Mouse (Mus musculus): ENCODE results near the gene Spns3. TPM values are rescaled to one million over a fixed set of nuclear protein-coding genes. Genes with fewer than 3 reads are reported as not detected.

Gene Spns3
- polyA plus RNA-seq, 1 experiment from 2014 or later, result 0.10 TPM

- ATAC-seq, result no peak
These were observed 28.2 kb upstream of the Spns3 start for GRCm38 (mm10) chr11:72578471-72578870.

GRCm38 (mm10) chr11:72576466-72577351 lies 26.4 kb upstream of the Spns3 start:
- Histone ChIP-seq H3K36me3 (ENCODE audit: control insufficient read depth, insufficient read depth, low read length) (no peaks in the 10 kb centered on the region), H3K9ac (ENCODE audit: low read length) (peak overlapping the region; percentile 58), H3K4me3 (ENCODE audit: low read depth, low read length) (peak overlapping the region; percentile 24), H3K4me1 (ENCODE audit: control insufficient read depth, insufficient read depth, low read length) (0 out of 2 replicates have a peak, but pooled peaks cover 7% of the 10 kb centered on the region), H3K27me3 (replicated peaks; ENCODE audit: control insufficient read depth, insufficient read depth, low read length) (no peaks in the 10 kb centered on the region), H3K4me2 (ENCODE audit: low read length) (peak overlapping the region; percentile 57), H3K9me3 (replicated peaks; ENCODE audit: control insufficient read depth, low read length) (no peaks in the 10 kb centered on the region), H3K27ac (ENCODE audit: low read depth, low read length) (peak overlapping the region; percentile 65; the same call in 1 of the 2 replicates)
- ATAC-seq (peak; percentile 61), DNase-seq (ENCODE audit: low spot score) (peak; percentile 72)
- 2% methylated on average over 24 of the region's 24 CpGs for WGBS

More at GRCm38 (mm10) chr11:72578471-72578870, 28.2 kb upstream of the Spns3 start:
- Histone ChIP-seq H3K4me1 (ENCODE audit: control insufficient read depth, insufficient read depth, low read length) (0 out of 2 replicates have a peak, but pooled peaks cover 7% of the 10 kb centered on the region), H3K4me3 (ENCODE audit: low read depth, low read length) (no peak overlapping the region), H3K36me3 (ENCODE audit: control insufficient read depth, insufficient read depth, low read length) (no peaks in the 10 kb centered on the region), H3K27ac (ENCODE audit: low read depth, low read length) (no peak overlapping the region), H3K4me2 (ENCODE audit: low read length) (no peak overlapping the region), H3K9me3 (replicated peaks; ENCODE audit: control insufficient read depth, low read length) (no peaks in the 10 kb centered on the region), H3K27me3 (replicated peaks; ENCODE audit: control insufficient read depth, insufficient read depth, low read length) (no peaks in the 10 kb centered on the region), H3K9ac (ENCODE audit: low read length) (no peak overlapping the region)
- no peak for DNase-seq (ENCODE audit: low spot score)
- 86% methylated on average over 4 of the region's 4 CpGs for WGBS

- Histone ChIP-seq H3K36me3 (ENCODE audit: control insufficient read depth, insufficient read depth, low read length) (no peaks in the 10 kb centered on the region), H3K9ac (ENCODE audit: low read length) (peak overlapping the region; percentile 58; the same call in 1 of the 2 replicates), H3K27ac (ENCODE audit: low read depth, low read length) (0 out of 2 replicates have a peak overlapping the region, but pooled peaks have one; percentile 65), H3K4me2 (ENCODE audit: low read length) (peak overlapping the region; percentile 57), H3K27me3 (replicated peaks; ENCODE audit: control insufficient read depth, insufficient read depth, low read length) (no peaks in the 10 kb centered on the region), H3K4me1 (ENCODE audit: control insufficient read depth, insufficient read depth, low read length) (0 out of 2 replicates have a peak, but pooled peaks cover 7% of the 10 kb centered on the region), H3K9me3 (replicated peaks; ENCODE audit: control insufficient read depth, low read length) (no peaks in the 10 kb centered on the region), H3K4me3 (ENCODE audit: low read depth, low read length) (no peak overlapping the region)
- ATAC-seq, result no peak
- 17% methylated on average over 7 of the region's 7 CpGs for WGBS
- no peak for DNase-seq (ENCODE audit: low spot score)
These were observed 25.8 kb upstream of the Spns3 start for GRCm38 (mm10) chr11:72576111-72576465.

- H3K36me3 ChIP-seq (ENCODE audit: control insufficient read depth, insufficient read depth, low read length), result no peaks in the 10 kb centered on the region
- no peak overlapping the region for H3K27ac ChIP-seq (ENCODE audit: low read depth, low read length)
- ATAC-seq, result no peak
- H3K4me3 ChIP-seq (ENCODE audit: low read depth, low read length), result no peak overlapping the region
- H3K4me1 ChIP-seq (ENCODE audit: control insufficient read depth, insufficient read depth, low read length), result 0 out of 2 replicates have a peak, but pooled peaks cover 7% of the 10 kb centered on the region
- 100% methylated on average over 1 of the region's 1 CpGs for WGBS
- H3K27me3 ChIP-seq (replicated peaks; ENCODE audit: control insufficient read depth, insufficient read depth, low read length), result no peaks in the 10 kb centered on the region
- H3K9me3 ChIP-seq (replicated peaks; ENCODE audit: control insufficient read depth, low read length), result no peaks in the 10 kb centered on the region
- H3K9ac ChIP-seq (ENCODE audit: low read length), result no peak overlapping the region
- H3K4me2 ChIP-seq (ENCODE audit: low read length), result no peak overlapping the region
- DNase-seq (ENCODE audit: low spot score), result peak; percentile 40
These were observed 23.5 kb upstream of the Spns3 start for GRCm38 (mm10) chr11:72573819-72574218.

- WGBS, result 6% methylated on average over 18 of the region's 18 CpGs
- Histone ChIP-seq H3K4me3 (ENCODE audit: low read depth, low read length) (peak overlapping the region; percentile 16; the same call in 1 of the 2 replicates), H3K9me3 (replicated peaks; ENCODE audit: control insufficient read depth, low read length) (no peaks in the 10 kb centered on the region), H3K4me2 (ENCODE audit: low read length) (peak overlapping the region; percentile 35), H3K27ac (ENCODE audit: low read depth, low read length) (no peak overlapping the region), H3K27me3 (replicated peaks; ENCODE audit: control insufficient read depth, insufficient read depth, low read length) (no peaks in the 10 kb centered on the region), H3K4me1 (ENCODE audit: control insufficient read depth, insufficient read depth, low read length) (no peaks in the 10 kb centered on the region), H3K9ac (ENCODE audit: low read length) (peak overlapping the region; percentile 43; the same call in 1 of the 2 replicates), H3K36me3 (ENCODE audit: control insufficient read depth, insufficient read depth, low read length) (no peaks in the 10 kb centered on the region)
- ATAC-seq (peak; percentile 72), DNase-seq (ENCODE audit: low spot score) (peak; percentile 94)
These were observed 20.1 kb upstream of the Spns3 start for GRCm38 (mm10) chr11:72570319-72570979.

GRCm38 (mm10) chr11:72569671-72570318 lies 19.5 kb upstream of the Spns3 start:
- Histone ChIP-seq H3K4me3 (ENCODE audit: low read depth, low read length) (no peak overlapping the region), H3K4me1 (ENCODE audit: control insufficient read depth, insufficient read depth, low read length) (no peaks in the 10 kb centered on the region), H3K9ac (ENCODE audit: low read length) (no peak overlapping the region; the same call in 1 of the 2 replicates), H3K9me3 (replicated peaks; ENCODE audit: control insufficient read depth, low read length) (no peaks in the 10 kb centered on the region), H3K27ac (ENCODE audit: low read depth, low read length) (no peak overlapping the region), H3K4me2 (ENCODE audit: low read length) (no peak overlapping the region), H3K36me3 (ENCODE audit: control insufficient read depth, insufficient read depth, low read length) (no peaks in the 10 kb centered on the region), H3K27me3 (replicated peaks; ENCODE audit: control insufficient read depth, insufficient read depth, low read length) (no peaks in the 10 kb centered on the region)
- whole genome bisulfite sequencing, result 73% methylated on average over 11 of the region's 11 CpGs
- ATAC-seq, result no peak
- DNase-seq (ENCODE audit: low spot score), result no peak

GRCm38 (mm10) chr11:72569051-72569450 lies 18.7 kb upstream of the Spns3 start:
- H3K9me3 ChIP-seq (replicated peaks; ENCODE audit: control insufficient read depth, low read length), result no peaks in the 10 kb centered on the region
- no peak overlapping the region for H3K4me2 ChIP-seq (ENCODE audit: low read length)
- H3K4me3 ChIP-seq (ENCODE audit: low read depth, low read length), result no peak overlapping the region
- no peaks in the 10 kb centered on the region for H3K4me1 ChIP-seq (ENCODE audit: control insufficient read depth, insufficient read depth, low read length)
- H3K36me3 ChIP-seq (ENCODE audit: control insufficient read depth, insufficient read depth, low read length), result no peaks in the 10 kb centered on the region
- ATAC-seq (no peak), DNase-seq (ENCODE audit: low spot score) (no peak)
- no peaks in the 10 kb centered on the region for H3K27me3 ChIP-seq (replicated peaks; ENCODE audit: control insufficient read depth, insufficient read depth, low read length)
- H3K9ac ChIP-seq (ENCODE audit: low read length), result no peak overlapping the region
- 63% methylated on average over 8 of the region's 8 CpGs for whole genome bisulfite sequencing
- no peak overlapping the region for H3K27ac ChIP-seq (ENCODE audit: low read depth, low read length)

GRCm38 (mm10) chr11:72566816-72567338 lies 16.6 kb upstream of the Spns3 start:
- Histone ChIP-seq H3K9me3 (replicated peaks; ENCODE audit: control insufficient read depth, low read length) (no peaks in the 10 kb centered on the region), H3K27me3 (replicated peaks; ENCODE audit: control insufficient read depth, insufficient read depth, low read length) (no peaks in the 10 kb centered on the region), H3K9ac (ENCODE audit: low read length) (no peak overlapping the region), H3K27ac (ENCODE audit: low read depth, low read length) (no peak overlapping the region), H3K4me2 (ENCODE audit: low read length) (no peak overlapping the region), H3K4me3 (ENCODE audit: low read depth, low read length) (no peak overlapping the region), H3K36me3 (ENCODE audit: control insufficient read depth, insufficient read depth, low read length) (no peaks in the 10 kb centered on the region), H3K4me1 (ENCODE audit: control insufficient read depth, insufficient read depth, low read length) (no peaks in the 10 kb centered on the region)
- WGBS, result 46% methylated on average over 9 of the region's 10 CpGs
- no peak for DNase-seq (ENCODE audit: low spot score)
- ATAC-seq, result no peak
